Mouse (Mus musculus): ENCODE data around the gene Atg2a.

- TF ChIP-seq CTCF (IDR thresholded peaks at IDR 0.05; ENCODE audit: extremely low read depth, insufficient read depth, low read length): no peak
- no peak for TF ChIP-seq POLR2A (IDR thresholded peaks at IDR 0.05; ENCODE audit: extremely low read depth, insufficient read depth, low read length)
These were observed 39.9 kb downstream of the Atg2a start for GRCm38 (mm10) chr19:6281122-6282020.
